Mouse (Mus musculus) lung, adult 2 months (tissue): ENCODE data around the gene Fbxw8. TPM values are rescaled to one million over a fixed set of nuclear protein-coding genes. Genes with fewer than 3 reads are reported as not detected.

Experiments used
- DNase-seq: peaks from one replicate; pipeline ENCODE4 v3.0.0; 2022
- H3K4me1 ChIP-seq: fragments of 200-500 bp; 2 replicates; pipeline ENCODE4 v1.6.1; 2011; ENCODE audit warnings: low read length; ENCODE audit not compliant: control insufficient read depth, insufficient read depth
- H3K4me3 ChIP-seq: fragments of 200-500 bp; replicated peaks from 2 replicates; pipeline ENCODE3; 2011; ENCODE audit warnings: low read depth, mild to moderate bottlenecking, control low read depth, low read length; ENCODE audit errors: extremely low read depth
- CTCF ChIP-seq: fragments of 200-500 bp; IDR thresholded peaks from 2 replicates; pipeline ENCODE4 v1.5.1; 2011; ENCODE audit warnings: mild to moderate bottlenecking, low read length, control low read depth; ENCODE audit not compliant: insufficient read depth
- POLR2A ChIP-seq: fragments of 200-500 bp; IDR thresholded peaks from 2 replicates; pipeline ENCODE4 v1.6.1; 2011; ENCODE audit warnings: low read depth, mild to moderate bottlenecking, control low read depth, low read length, borderline replicate concordance; ENCODE audit errors: extremely low read depth
- WGBS: fragments of 180-500 bp; shearing (Covaris S2); methylation state at CpG from one replicate; pipeline ENCODE4 v1.1.7; 2018; 5-methylcytosine and 5-hydroxymethylcytosine counted together
- polyA plus RNA-seq: library from polyadenylated mRNA; depleted of rRNA; stranded (reverse); fragments of >200 nt; gene quantifications from 2 replicates; pipeline ENCODE4 v1.2.3, GENCODE M21; 2012; rRNA removed

The Fbxw8 gene
- polyA plus RNA-seq, 1 experiment, result 79.1 TPM

- Histone ChIP-seq H3K4me3 (no peak overlapping the region), H3K4me1 (no peaks in the 10 kb centered on the region)
- TF ChIP-seq CTCF (no peak), POLR2A (no peak)
- WGBS, result 57% methylated on average over 11 of the region's 11 CpGs
- DNase-seq, result no peak
Observed at GRCm38 (mm10) chr5:118019905-118020304, 135.4 kb downstream of the Fbxw8 start.

GRCm38 (mm10) chr5:118017527-118017926, 137.7 kb downstream of the Fbxw8 start:
- DNase-seq, result no peak
- no peak for TF ChIP-seq POLR2A
- no peak for TF ChIP-seq CTCF
- WGBS, result 46% methylated on average over 5 of the region's 5 CpGs
- no peaks in the 10 kb centered on the region for H3K4me1 ChIP-seq
- H3K4me3 ChIP-seq, result no peak overlapping the region

GRCm38 (mm10) chr5:118015669-118016068, 139.6 kb downstream of the Fbxw8 start:
- WGBS, result 82% methylated on average over 2 of the region's 2 CpGs

GRCm38 (mm10) chr5:118015028-118015427, 140.2 kb downstream of the Fbxw8 start:
- DNase-seq, result no peak
- TF ChIP-seq POLR2A, result no peak
- no peak for TF ChIP-seq CTCF
- Histone ChIP-seq H3K4me3 (no peak overlapping the region), H3K4me1 (no peaks in the 10 kb centered on the region)
- WGBS, result 23% methylated on average over 12 of the region's 12 CpGs

More at GRCm38 (mm10) chr5:118015669-118016068, 139.6 kb downstream of the Fbxw8 start:
- no peak for TF ChIP-seq CTCF
- no peak for TF ChIP-seq POLR2A
- Histone ChIP-seq H3K4me3 (no peak overlapping the region), H3K4me1 (no peaks in the 10 kb centered on the region)
- no peak for DNase-seq

Other genes with a start within 250 kb of the Fbxw8 start
- 31.9 and 33.9 TPM in 2 replicates for gene Fbxo21, start 178.7 kb downstream of the Fbxw8 start, polyA plus RNA-seq
- gene Tesc, start 127.7 kb downstream of the Fbxw8 start, polyA plus RNA-seq, result 5.0 and 6.1 TPM in 2 replicates
- 0.50 TPM in 1 of 2 replicates, not detected in the other for gene Hrk, start 9.2 kb upstream of the Fbxw8 start, polyA plus RNA-seq
- gene Rnft2, start 89.7 kb upstream of the Fbxw8 start, polyA plus RNA-seq, result 2.5 and 3.3 TPM in 2 replicates
- 5.4 and 7.4 TPM in 2 replicates for gene 2410131K14Rik, start 89.8 kb upstream of the Fbxw8 start, polyA plus RNA-seq